Mouse (Mus musculus) limb, embryonic 13.5 days (tissue): ENCODE data around the gene 2310061I04Rik. TPM values are rescaled to one million over a fixed set of nuclear protein-coding genes. Genes with fewer than 3 reads are reported as not detected.

Experiments used
- ATAC-seq: fragments of 200-750 bp; cut with Nextera tagmentation; 2 replicates; pipeline ENCODE4 v1.8.0; 2017; ENCODE audit warnings: low read depth, moderate number of reproducible peaks, moderate TSS enrichment; ENCODE audit not compliant: low FRiP score
- H3K27ac ChIP-seq: fragments of 300-500 bp; sonication (generic); 2 replicates; pipeline ENCODE4 v1.5.1; 2015; ENCODE audit warnings: inconsistent platforms, mild to moderate bottlenecking, moderate library complexity
- H3K27me3 ChIP-seq: fragments of 300-500 bp; sonication (generic); 2 replicates; pipeline ENCODE4 v1.6.1; 2015; ENCODE audit warnings: mild to moderate bottlenecking, inconsistent platforms
- H3K36me3 ChIP-seq: fragments of 300-500 bp; sonication (generic); 2 replicates; pipeline ENCODE4 v1.6.1; 2015; ENCODE audit warnings: inconsistent platforms, mild to moderate bottlenecking, moderate library complexity
- H3K4me1 ChIP-seq: fragments of 300-500 bp; sonication (generic); 2 replicates; pipeline ENCODE4 v1.6.1; 2015; ENCODE audit warnings: inconsistent platforms
- H3K4me2 ChIP-seq: fragments of 300-500 bp; sonication (generic); replicated peaks from 2 replicates; pipeline ENCODE4 v1.6.1; 2015; ENCODE audit warnings: inconsistent platforms, mild to moderate bottlenecking, moderate library complexity
- H3K4me3 ChIP-seq: fragments of 300-500 bp; sonication (generic); 2 replicates; pipeline ENCODE4 v1.5.1; 2015; ENCODE audit warnings: moderate library complexity, mild to moderate bottlenecking, inconsistent platforms
- H3K9ac ChIP-seq: fragments of 300-500 bp; sonication (generic); 2 replicates; pipeline ENCODE4 v1.6.1; 2015; ENCODE audit warnings: mild to moderate bottlenecking, inconsistent platforms
- H3K9me3 ChIP-seq: fragments of 300-500 bp; sonication (generic); 2 replicates; pipeline ENCODE4 v1.6.1; 2016; ENCODE audit warnings: inconsistent platforms
- WGBS: fragments of 180-500 bp; shearing (Covaris S2); methylation state at CpG from one replicate; pipeline ENCODE4 v1.1.7; 2015; 5-methylcytosine and 5-hydroxymethylcytosine counted together
- polyA plus RNA-seq: library from polyadenylated mRNA; unstranded; fragments of >200 nt; fragmentation: Nextera tagmentation; extraction: Ambion mirVana; gene quantifications from 2 replicates; pipeline ENCODE4 v1.2.1, GENCODE M21; 2015

The 2310061I04Rik gene
- polyA plus RNA-seq, 1 experiment from 2014 or later: 21.9 TPM

GRCm38 (mm10) chr17:35866281-35866831 lies 30.9 kb downstream of the 2310061I04Rik start:
- H3K4me3 ChIP-seq: peak overlapping the region; percentile 63
- no peaks in the 10 kb centered on the region for H3K9me3 ChIP-seq
- peak overlapping the region; percentile 95 for H3K27ac ChIP-seq
- 0% methylated on average over 38 of the region's 38 CpGs for WGBS
- H3K4me1 ChIP-seq: peaks cover 55% of the 10 kb centered on the region
- H3K27me3 ChIP-seq: no peaks in the 10 kb centered on the region
- ATAC-seq: peak; percentile 55
- H3K4me2 ChIP-seq: peak overlapping the region; percentile 99
- H3K36me3 ChIP-seq: peaks cover 13% of the 10 kb centered on the region
- peak overlapping the region; percentile 86 for H3K9ac ChIP-seq

- peak within 1 kb of the TSS; percentile 63 for H3K4me3 ChIP-seq
- H3K9me3 ChIP-seq: no peaks in the 10 kb centered on the region
- H3K27ac ChIP-seq: peak within 1 kb of the TSS; percentile 95
- WGBS: under 1% methylated on average over 44 of the region's 48 CpGs
- H3K4me2 ChIP-seq: peak within 1 kb of the TSS; percentile 99
- H3K27me3 ChIP-seq: no peaks in the 10 kb centered on the region
- peaks cover 7% of the 10 kb centered on the region; the same call in 1 of the 2 replicates for H3K36me3 ChIP-seq
- peaks cover 56% of the 10 kb centered on the region for H3K4me1 ChIP-seq
- peak within 1 kb of the TSS; percentile 86 for H3K9ac ChIP-seq
- ATAC-seq: peak; percentile 76
These were observed 31.6 kb downstream of the 2310061I04Rik start, which contains the start of gene Ppp1r18 for GRCm38 (mm10) chr17:35865481-35866280. Ppp1r18 (plus strand) TSS chr17:35865593.

- Histone ChIP-seq H3K4me3 (peak overlapping the region; percentile 63), H3K9me3 (no peaks in the 10 kb centered on the region), H3K36me3 (peaks cover 5% of the 10 kb centered on the region; the same call in 1 of the 2 replicates), H3K4me1 (peaks cover 51% of the 10 kb centered on the region), H3K27ac (peak overlapping the region; percentile 95), H3K27me3 (no peaks in the 10 kb centered on the region), H3K4me2 (peak overlapping the region; percentile 99), H3K9ac (peak overlapping the region; percentile 86)
- no peak for ATAC-seq
- WGBS: 24% methylated on average over 10 of the region's 10 CpGs
These were observed 32.3 kb downstream of the 2310061I04Rik start for GRCm38 (mm10) chr17:35864832-35865353.

GRCm38 (mm10) chr17:35861198-35861857 lies 35.9 kb downstream of the 2310061I04Rik start, which contains the start of gene Nrm:
Nrm (plus strand) TSS chr17:35861318.
- Histone ChIP-seq H3K9me3 (no peaks in the 10 kb centered on the region), H3K27me3 (no peaks in the 10 kb centered on the region), H3K27ac (peak within 1 kb of the TSS; percentile 92), H3K4me2 (peak within 1 kb of the TSS; percentile 73), H3K4me1 (peaks cover 20% of the 10 kb centered on the region), H3K4me3 (peak within 1 kb of the TSS; percentile 75), H3K9ac (peak within 1 kb of the TSS; percentile 81), H3K36me3 (peaks cover 23% of the 10 kb centered on the region)
- under 1% methylated on average over 47 of the region's 47 CpGs for WGBS
- ATAC-seq: peak; percentile 92

- Histone ChIP-seq H3K9ac (peak overlapping the region; percentile 81), H3K36me3 (peaks cover 23% of the 10 kb centered on the region), H3K9me3 (no peaks in the 10 kb centered on the region), H3K4me2 (peak overlapping the region; percentile 73), H3K27me3 (no peaks in the 10 kb centered on the region), H3K4me1 (peaks cover 20% of the 10 kb centered on the region), H3K27ac (peak overlapping the region; percentile 92), H3K4me3 (peak overlapping the region; percentile 75)
- peak; percentile 10; the same call in 1 of the 2 replicates for ATAC-seq
- WGBS: 3% methylated on average over 12 of the region's 12 CpGs
These were observed 36.4 kb downstream of the 2310061I04Rik start for GRCm38 (mm10) chr17:35860831-35861197.

GRCm38 (mm10) chr17:35859835-35860234 lies 37.4 kb downstream of the 2310061I04Rik start:
- Histone ChIP-seq H3K4me2 (no peak overlapping the region), H3K27ac (no peak overlapping the region), H3K9ac (no peak overlapping the region), H3K9me3 (no peaks in the 10 kb centered on the region), H3K4me1 (peaks cover 16% of the 10 kb centered on the region), H3K27me3 (no peaks in the 10 kb centered on the region), H3K36me3 (peaks cover 28% of the 10 kb centered on the region), H3K4me3 (no peak overlapping the region)
- no peak for ATAC-seq
- WGBS: 74% methylated on average over 2 of the region's 2 CpGs

- no peak for ATAC-seq
These were observed 37.9 kb downstream of the 2310061I04Rik start for GRCm38 (mm10) chr17:35859371-35859770.

GRCm38 (mm10) chr17:35850974-35851373 lies 46.3 kb downstream of the 2310061I04Rik start:
- Histone ChIP-seq H3K9me3 (no peaks in the 10 kb centered on the region), H3K27ac (no peak overlapping the region), H3K4me1 (no peaks in the 10 kb centered on the region), H3K4me2 (no peak overlapping the region), H3K4me3 (no peak overlapping the region), H3K27me3 (no peaks in the 10 kb centered on the region), H3K36me3 (peaks cover 91% of the 10 kb centered on the region), H3K9ac (no peak overlapping the region)
- 92% methylated on average over 3 of the region's 3 CpGs for WGBS
- no peak for ATAC-seq

More at GRCm38 (mm10) chr17:35859371-35859770, 37.9 kb downstream of the 2310061I04Rik start:
- H3K27me3 ChIP-seq: no peaks in the 10 kb centered on the region
- peaks cover 12% of the 10 kb centered on the region for H3K4me1 ChIP-seq
- WGBS: 92% methylated on average over 1 of the region's 1 CpGs
- no peak overlapping the region for H3K9ac ChIP-seq
- H3K27ac ChIP-seq: no peak overlapping the region
- no peak overlapping the region for H3K4me3 ChIP-seq
- H3K4me2 ChIP-seq: no peak overlapping the region
- no peaks in the 10 kb centered on the region for H3K9me3 ChIP-seq
- peaks cover 33% of the 10 kb centered on the region for H3K36me3 ChIP-seq

- peak overlapping the region; percentile 35; the same call in 1 of the 2 replicates for H3K9ac ChIP-seq
- no peak; the same call in 1 of the 2 replicates for ATAC-seq
- no peak overlapping the region for H3K4me3 ChIP-seq
- no peak overlapping the region for H3K27ac ChIP-seq
- H3K4me2 ChIP-seq: no peak overlapping the region
- H3K9me3 ChIP-seq: no peaks in the 10 kb centered on the region
- no peaks in the 10 kb centered on the region for H3K4me1 ChIP-seq
- peaks cover 85% of the 10 kb centered on the region for H3K36me3 ChIP-seq
- H3K27me3 ChIP-seq: no peaks in the 10 kb centered on the region
- 64% methylated on average over 1 of the region's 1 CpGs for WGBS
These were observed 49.1 kb downstream of the 2310061I04Rik start for GRCm38 (mm10) chr17:35848112-35848511.

- 92% methylated on average over 3 of the region's 3 CpGs for WGBS
- peaks cover 23% of the 10 kb centered on the region for H3K4me1 ChIP-seq
- no peak for ATAC-seq
These were observed 53.7 kb downstream of the 2310061I04Rik start for GRCm38 (mm10) chr17:35843514-35843913.

More at GRCm38 (mm10) chr17:35843514-35843913, 53.7 kb downstream of the 2310061I04Rik start:
- Histone ChIP-seq H3K27me3 (no peaks in the 10 kb centered on the region), H3K27ac (no peak overlapping the region), H3K9me3 (no peaks in the 10 kb centered on the region), H3K36me3 (peaks cover 42% of the 10 kb centered on the region), H3K9ac (no peak overlapping the region), H3K4me2 (no peak overlapping the region), H3K4me3 (no peak overlapping the region)
